Mouse (Mus musculus) retina, postnatal 7 days (tissue): ENCODE measurements around the gene H1f0.

Experiments
- DNase-seq: peaks from one replicate; pipeline ENCODE4 v3.0.0-alpha.2; 2012; ENCODE audit warnings: low read depth, low spot score

The H1f0 gene

DNA sequence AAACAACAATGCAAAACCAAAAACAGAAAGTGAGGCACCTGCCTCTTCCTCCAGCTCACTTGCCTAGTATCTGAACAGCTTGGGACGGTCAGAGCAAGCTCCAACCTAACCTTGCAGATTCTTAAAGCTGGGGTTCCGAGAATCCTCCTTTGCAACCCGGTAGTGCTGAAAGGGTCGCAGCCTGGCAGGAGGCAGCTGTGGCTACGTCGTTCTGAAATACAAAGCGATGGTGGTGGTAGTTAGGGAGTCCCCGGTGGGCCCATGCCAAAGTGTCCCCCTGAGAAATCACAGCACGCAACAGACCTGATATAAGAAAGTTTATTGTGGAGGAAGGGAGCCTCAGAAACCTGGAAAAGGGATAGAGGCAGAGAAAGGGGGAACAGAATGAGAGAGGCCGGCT lies 10.1 kb downstream of the H1f0 start:
- DNase-seq, result no peak

DNA sequence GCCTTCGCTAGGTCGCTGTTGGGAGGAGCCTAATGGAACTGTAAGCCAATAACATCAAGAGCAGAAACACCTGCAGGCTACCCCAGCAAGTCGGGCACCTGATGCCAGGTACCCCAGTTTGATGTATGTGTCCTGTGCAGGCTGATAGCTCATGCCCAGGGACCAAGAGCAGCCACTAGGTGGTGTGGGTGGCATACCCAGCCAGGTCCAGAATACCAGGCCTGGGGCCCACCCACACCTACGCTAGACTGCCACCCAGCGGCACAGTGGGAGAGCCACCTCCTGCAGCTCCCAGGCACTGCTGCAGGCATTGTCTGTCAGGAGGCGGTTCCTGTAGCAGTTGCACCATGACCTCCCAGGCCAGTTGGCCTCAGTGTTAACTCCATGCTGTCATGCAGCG lies 10.6 kb downstream of the H1f0 start:
- DNase-seq, result peak; percentile 73

DNA sequence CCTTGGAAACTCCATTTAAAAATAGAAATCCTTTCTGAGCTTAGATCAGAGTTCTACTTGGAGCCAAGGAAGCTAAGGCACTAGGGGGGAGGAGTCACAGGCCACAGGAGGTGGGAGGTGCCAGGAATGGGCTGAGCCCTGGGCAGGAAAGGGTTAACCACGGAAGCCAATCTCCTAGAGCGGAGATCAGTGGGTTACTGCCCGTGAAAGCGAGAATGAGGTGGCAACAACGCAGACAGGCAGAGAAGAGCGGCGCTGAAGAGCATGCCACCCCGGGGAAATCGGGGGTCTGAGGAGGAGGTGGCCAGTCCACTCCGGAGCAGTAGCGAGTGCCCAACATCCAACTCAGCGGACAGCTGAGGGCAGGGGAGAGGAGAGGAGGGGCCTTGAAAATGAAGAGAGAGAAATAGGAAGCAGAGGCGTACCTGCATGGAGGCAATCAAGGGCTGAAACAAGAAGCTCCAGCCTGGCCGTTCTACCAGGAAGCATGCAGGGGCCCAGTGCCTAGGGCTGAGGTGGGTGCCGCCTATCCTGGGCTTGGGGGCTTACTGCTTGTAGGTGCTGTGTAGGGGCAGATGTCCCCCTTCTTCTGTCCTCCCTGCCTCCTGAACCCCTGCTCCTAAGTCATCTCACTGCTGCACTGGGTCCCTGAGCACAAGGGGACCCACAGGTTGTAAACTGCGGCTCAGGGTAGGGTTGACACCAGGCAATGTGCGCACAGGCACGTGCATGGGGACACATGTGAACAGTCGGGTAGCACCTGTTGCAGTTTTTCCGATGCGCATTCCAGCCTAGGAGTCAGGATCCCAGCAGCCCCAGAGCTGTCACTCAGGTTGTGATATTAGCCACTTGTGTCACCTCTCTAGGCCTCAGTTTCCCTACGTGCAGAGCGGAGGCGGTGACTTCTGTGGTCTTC lies 12.5 kb downstream of the H1f0 start:
- DNase-seq, result no peak

DNA sequence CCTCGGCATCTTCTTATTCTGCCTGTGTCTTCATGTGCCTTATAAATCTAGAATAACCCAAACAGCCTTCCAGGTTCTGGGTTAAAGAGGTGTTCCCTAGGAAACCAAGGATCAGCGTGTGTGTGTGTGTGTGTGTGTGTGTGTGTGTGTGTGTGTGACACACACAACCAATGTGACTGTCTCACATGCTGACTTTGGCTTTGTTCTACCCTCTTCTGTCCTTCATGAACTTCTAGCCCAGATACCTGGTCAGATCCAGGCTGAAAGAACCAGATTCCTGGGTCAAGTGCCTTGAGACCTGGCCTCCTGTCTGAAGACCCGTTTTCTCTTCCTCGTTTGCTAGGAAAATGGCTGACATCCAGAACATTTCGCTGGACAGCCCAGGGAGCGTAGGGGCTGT lies 13.3 kb downstream of the H1f0 start, which contains the start of gene Galr3:
TSS of gene Galr3 (plus strand) at position 301 of the 400 bp plus-strand sequence.
- no peak for DNase-seq

DNA sequence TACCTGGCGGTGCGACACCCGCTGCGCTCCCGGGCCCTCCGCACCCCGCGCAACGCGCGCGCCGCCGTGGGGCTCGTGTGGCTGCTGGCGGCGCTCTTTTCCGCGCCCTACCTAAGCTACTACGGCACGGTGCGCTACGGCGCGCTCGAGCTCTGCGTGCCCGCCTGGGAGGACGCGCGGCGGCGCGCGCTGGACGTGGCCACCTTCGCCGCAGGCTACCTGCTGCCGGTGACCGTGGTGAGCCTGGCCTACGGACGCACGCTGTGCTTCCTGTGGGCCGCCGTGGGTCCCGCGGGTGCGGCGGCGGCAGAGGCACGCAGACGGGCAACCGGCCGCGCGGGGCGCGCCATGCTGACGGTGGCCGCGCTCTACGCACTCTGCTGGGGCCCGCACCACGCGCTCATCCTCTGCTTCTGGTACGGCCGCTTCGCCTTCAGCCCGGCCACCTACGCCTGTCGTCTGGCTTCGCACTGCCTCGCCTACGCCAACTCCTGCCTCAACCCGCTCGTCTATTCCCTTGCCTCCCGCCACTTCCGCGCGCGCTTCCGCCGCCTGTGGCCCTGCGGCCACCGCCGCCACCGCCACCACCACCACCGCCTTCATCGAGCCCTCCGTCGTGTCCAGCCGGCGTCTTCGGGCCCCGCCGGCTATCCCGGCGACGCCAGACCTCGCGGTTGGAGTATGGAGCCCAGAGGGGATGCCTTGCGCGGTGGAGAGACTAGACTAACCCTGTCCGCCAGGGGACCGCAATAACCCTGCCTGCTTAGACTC lies 14.7 kb downstream of the H1f0 start:
- DNase-seq, result no peak

DNA sequence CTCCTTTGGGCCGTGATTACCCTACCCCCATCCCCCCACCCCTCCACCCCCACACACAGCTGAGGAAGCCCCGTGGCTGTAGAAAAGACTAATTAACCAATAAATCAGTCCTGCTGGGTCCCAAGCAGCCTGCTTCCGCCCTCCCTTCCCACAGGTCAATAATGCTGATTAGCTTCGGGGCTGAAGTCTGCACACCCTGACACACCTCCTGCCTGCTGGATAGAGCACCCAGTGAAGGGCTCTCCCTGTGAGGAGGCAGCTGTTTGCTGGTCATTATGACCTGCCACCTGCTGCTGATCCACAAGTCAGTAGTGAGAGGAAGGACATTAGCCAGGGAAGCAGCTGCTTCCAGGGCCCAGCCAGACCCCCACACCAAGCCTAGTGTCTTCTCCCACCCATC lies 16.6 kb downstream of the H1f0 start:
- no peak for DNase-seq

DNA sequence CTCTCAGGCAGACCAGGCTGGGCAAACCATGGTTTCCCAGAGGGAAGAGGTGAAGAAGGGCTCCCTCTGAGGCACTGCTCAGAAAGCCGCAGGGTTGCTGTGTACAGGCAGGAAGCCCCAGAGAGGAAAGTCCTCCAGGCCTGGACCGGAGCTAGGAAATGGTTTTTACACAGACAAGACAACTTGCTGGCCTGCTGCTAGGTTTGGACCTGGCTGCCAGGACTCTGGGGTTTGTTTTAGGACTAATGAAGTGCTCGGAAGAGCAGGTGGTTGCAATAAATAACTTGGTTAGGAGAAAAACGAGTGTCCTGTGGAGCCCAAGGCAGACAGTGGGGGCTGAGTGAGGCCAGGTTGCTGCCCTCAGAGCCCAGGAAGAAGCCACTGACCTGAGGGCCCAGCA lies 19.9 kb downstream of the H1f0 start:
- DNase-seq, result no peak

DNA sequence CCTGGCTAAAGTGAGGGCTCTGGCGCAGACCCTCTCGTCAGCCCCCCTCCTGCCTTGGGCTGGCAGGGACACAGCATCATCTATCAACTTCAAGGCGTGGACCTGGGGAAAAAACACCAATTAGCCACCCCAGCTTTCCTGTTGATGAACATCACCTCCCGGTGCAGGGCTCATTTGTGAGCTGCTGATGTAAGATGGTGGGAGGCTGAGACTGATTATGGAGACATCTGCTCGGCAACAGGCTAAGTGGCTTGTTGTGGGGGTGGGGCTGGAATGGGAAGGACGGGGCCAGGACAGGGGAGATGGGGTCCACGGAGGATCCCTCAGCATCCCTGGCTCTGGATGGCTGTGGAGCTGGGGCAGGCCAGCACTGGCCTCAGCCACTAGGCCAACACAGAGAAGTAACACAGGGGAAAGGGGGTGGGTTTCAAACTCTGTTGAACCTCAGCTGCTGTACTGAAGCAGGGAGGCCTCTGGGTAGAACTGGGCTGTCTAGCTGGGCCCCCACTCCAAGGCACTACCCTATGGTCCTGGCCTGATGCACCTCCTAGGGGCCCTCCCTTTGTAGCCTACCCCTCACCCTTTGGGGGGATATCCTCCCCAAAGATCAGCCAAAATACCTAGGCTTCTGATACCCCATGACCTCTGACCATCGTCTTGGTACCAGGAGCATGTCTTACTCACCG lies 22.1 kb downstream of the H1f0 start:
- no peak for DNase-seq

DNA sequence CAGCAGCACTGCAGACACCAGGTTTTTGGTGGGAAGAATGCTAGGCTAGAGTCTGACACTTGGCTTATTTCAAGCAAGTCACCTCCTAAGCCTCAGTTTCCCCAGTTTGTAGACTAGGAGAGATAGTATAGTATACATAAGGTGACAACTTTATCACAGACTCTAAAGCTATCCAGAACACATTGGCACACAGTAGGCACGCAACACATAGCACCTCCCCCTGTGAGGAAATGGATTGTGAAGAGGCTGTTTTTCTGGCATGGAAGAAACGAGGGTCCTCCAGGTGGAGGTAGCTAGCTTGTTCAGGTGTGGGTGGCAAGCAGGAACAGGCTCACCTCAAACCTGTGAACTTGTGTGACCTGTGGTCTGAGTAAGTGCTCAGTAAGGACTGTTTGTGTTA lies 22.7 kb downstream of the H1f0 start:
- DNase-seq, result no peak

DNA sequence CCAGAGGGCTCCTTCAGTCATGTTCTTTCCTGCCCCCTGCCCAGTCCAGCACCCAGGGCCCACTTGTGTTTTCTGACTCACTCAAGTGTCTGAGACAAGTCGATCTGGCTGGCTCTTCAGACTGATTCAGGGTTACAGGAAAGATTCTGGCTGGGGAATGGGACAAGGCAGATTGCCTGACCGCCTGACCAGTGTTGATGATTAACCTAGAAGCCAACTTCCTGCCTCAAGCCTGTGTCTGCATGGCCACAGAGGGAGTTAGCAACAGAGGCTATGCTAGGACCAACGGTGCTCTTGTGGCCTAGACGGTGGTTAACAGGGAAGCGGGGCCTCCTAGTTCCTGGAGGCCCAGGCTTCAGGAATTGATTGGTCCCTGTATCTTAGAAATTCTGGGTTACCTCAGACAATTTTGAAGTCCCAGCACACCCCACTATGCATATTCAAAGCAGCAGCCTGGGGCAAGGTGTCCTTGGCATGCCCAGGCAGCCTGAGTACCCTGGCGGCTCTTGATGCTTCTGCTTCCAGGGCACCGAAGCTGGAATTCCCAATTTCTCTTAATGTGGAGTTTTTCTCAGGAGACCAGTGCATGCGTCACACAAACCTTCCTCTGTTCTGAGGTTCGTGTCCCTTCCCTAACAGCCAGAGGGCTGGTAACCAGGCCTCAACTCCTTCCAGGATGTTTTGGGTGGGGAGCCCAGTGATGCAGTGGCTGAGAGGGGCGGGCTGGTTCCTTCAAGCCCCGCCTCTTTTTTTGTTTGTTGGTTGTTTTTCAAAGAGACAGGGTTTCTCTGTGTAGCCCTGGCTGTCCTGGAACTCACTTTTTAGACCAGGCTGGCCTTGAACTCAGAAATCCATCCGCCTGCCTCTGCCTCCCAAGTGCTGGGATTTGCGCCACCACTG lies 23.5 kb downstream of the H1f0 start:
- no peak for DNase-seq

DNA sequence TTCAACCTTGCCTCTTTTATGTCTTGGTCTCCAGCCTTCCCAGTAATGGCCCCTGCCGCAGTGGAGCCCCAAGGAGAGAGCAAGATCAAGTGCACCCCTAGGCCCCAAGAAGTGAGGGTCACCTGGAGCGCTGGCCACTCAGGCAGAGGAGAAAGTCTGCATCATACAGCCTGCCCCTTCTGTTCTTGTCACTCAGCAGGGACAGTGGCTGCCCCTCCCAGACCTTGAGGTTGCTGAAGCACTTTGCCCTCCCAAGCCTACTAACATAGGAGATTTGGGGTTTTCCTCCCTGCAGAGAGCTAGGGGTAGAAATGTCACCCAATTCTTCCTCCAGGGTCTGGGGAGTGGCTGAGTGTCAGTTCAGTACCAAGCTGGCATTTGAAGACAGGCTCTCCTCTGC lies 24.1 kb downstream of the H1f0 start:
- no peak for DNase-seq

DNA sequence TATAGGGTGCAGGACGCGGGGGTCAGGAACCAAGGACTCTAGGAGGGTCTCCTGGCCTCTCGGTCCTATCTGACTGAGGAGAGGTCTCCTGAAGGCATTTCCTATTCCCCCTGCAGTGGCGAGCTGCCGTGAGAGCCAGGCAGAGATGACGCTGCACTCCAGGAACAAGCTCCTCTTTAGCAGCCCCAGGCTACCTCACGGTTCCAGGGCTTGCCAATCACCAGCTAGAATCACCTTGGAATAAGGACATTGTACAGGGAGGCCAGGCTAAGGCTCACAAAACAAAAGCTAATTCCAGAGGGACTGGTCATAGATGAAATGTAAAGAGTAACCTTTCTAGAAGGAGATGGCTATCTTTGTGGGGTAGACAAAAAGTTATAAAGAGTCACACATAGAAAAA lies 28.4 kb downstream of the H1f0 start:
- DNase-seq, result no peak

DNA sequence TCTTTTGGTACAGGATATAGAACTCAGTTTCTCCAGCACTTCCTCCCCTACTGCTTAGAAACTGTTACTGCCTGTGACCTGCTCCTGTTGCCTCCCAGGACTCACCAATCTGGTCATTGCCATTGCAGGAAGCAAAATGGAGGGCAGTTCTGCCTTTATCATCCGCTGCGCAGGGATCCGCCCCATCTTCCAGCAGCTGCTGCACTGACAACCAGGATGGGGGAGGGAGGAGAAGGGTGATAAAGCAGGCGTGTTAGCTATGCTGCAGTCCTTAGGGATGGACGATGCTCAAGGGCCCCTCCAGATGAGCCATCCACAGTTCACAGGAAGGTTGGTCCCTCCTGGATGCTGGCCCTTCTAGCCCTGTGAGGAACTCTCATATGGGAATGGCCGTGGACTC lies 29.6 kb downstream of the H1f0 start:
- no peak for DNase-seq

DNA sequence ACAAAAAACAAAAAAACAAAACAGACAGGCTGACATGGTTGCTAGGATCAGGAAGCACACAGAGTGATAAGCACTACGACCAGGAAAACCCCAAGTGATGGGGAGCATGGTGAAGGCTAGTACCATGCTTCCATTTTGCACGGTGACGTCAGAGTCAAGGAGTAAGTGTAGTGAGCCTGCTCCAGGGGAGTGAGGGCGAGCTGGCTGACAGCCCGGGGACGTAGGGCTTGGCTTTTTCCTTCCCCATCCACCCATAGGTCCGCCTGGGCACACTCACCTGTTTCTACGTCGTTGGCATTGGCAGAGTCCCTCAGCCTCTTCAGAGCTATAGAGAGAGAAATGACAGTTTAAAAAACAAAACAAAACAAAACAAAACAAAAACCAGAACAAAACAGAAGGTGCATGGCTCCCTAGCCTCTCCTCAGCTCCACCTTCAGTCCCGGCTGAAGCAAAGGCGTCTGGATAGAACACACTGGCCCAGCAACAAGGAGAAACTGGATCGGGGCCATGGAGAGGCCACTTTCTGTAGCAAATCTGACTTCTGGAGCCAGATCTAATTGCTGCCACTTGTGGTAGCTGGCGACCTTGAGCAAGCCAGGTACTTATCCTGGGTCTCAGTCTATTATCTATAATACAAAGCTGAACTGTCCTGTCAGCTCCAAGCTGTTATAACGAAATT lies 32.8 kb downstream of the H1f0 start:
- DNase-seq, result no peak

DNA sequence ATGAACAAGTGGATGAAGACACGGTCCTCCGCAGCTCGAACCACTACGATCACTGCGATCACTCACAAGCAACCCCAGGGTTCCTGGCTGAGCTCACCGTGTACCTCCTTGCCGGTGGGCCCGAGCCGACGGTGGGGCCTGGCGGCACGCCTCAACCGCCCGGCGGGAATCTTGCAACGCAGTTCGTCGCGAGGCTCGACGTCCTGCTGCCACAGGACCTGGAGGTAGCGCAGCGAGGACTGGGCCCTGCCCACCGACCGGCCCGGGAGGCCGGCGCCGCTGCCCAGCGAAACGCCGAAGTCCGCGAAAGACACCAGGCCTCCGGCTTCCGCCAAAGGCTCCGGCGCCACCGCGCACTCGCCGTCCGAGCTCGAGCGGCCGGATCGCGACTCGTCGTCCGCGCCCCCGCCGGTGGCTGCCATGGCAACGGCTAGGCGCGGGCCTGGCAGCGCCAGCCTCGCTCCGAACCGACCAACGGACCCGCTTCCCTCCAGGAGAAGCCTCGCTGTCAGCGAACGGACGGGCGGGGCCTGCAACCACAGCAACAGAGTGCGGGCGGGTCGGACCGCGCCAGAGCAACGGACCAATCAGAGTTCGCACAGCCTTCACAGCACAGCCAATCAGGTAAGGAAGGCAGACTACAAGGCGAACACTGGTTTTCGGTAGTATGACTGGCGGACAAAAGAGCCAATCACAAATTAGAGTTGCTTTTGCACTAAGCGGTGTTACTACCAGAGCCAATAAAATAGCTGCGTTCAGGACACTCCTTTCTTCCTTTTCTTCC lies 34.3 kb downstream of the H1f0 start, which contains the start of gene Ankrd54:
TSS of gene Ankrd54 (minus strand) at position 518 of the 784 bp plus-strand sequence.
- DNase-seq, result peak; percentile 97

DNA sequence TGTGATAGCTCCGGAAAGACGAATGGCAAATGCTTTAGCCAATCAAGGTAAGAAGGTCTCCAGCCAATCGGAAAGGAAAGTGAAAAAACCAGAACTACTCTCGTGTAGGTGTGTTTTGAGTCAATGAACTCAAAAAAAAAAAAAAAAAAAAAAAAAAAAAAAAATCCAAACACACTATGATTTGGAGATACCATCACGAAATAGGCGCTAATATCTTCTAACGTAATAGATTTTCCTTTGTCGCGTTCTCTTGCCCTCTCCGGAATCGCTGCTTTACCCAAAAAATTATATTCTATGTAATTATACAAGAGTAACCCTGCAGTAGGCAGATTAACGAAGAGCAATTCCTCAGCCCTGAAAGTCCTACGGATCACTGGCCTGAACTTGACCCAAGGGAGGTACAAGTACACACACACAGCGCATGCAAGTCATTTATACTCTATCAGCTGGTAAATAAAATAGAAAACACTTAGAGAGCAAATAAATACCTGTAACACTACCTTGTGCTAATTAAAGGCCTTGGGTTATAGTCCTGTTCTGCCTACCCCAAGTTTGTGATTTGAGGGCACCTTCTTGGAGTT lies 35.0 kb downstream of the H1f0 start:
- no peak for DNase-seq

DNA sequence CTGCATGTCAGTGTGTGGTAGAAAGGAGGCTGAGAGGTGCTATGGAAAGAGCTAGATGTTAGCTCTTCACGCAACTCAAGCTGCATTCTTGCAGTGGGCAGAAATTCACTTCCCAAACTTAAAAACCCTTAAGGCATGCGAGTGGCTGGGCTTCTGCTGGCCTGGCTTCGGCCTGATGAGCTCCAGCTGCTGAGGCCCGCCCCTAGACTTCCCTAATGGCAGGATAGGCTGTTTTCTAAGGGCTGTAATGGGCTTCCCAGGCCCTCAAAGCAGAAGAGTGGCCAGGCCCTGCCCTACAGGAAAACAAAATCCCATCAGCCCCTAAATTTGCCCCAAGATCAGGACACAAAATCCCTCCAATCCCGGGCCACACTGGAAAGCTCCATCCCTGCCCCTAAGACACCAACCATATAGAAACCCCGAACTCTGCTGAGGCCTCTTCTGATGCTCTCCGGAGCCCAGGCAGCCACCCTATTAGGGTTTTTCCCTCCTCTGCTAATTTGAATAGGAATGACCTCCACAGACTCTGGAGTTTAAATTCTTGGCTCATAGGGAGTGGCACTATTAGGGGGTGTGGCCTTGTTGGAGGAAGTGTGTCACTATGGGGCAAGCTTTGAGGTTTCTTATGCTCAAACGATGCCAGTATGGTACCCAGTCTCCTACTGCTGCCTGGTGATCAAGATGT lies 37.0 kb downstream of the H1f0 start:
- DNase-seq, result no peak

DNA sequence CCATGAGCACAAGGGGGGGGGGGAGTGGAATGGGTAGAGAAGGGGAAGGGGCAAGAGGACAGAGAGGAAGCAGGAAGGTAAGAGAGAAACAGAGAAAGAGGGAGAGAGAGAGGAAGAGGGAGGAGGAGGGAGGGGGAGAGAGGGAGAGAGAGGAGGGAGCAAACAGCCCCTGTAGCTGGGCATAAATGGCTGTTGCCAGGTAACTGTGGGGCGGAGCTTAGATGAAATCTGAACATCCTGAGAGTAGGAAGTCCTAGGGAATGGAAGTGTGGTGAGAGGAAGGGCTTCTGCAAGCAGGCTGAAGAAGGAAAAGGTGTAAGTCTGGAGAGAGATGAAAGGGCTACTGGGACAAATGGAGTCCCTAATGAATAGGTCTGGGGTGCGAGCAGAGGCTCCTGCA lies 38.0 kb downstream of the H1f0 start:
- no peak for DNase-seq

DNA sequence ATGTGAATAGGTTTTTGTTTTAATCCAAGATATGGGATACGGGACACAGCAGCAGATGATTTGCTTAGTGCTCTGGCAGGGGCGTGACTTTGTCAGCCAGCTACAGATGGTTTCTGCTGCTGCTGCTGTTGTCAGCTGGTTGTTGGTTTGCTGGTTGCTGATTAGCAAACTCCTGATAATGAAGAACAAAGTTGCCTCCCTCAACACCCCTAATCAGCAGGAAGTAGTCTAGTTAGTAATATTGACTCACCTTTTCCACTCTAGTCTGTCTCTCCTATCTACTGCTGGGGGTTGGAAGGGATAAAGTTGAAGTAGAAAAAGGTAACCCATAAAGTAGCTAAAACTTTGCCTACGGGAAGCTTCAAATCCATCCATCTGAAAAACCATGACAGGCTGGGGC lies 39.4 kb downstream of the H1f0 start:
- no peak for DNase-seq
